In genomic region chr11:114669651-114670168, GRCm38 (mm10) we compare ENCODE assay signal across 8 mouse cellular contexts. TPM values are rescaled to one million over a fixed set of nuclear protein-coding genes. Genes with fewer than 3 reads are reported as not detected.
A peak's percentile ranks its signal among the peaks of the same experiment; 100 is the strongest.
DNase-seq lines count a peak whose midpoint lies in the region; ATAC-seq lines count a peak whose summit lies in the region.

No protein-coding gene starts in this region.

- H3K27me3 ChIP-seq in heart, embryonic 13.5 days (replicated peaks): peaks cover 22% of the 10 kb centered on the region
- no peaks in the 10 kb centered on the region; the same call in 1 of the 2 replicates for H3K27me3 ChIP-seq in embryonic facial prominence, embryonic 14.5 days (replicated peaks; ENCODE audit: control insufficient read depth, insufficient read depth, low read length)
- peaks cover 13% of the 10 kb centered on the region for H3K27me3 ChIP-seq in limb, embryonic 12.5 days
- peaks cover 3% of the 10 kb centered on the region; the same call in 1 of the 2 replicates for H3K27me3 ChIP-seq in neural tube, embryonic 13.5 days

- H3K4me3 ChIP-seq in heart, embryonic 13.5 days: peak overlapping the region; percentile 96
- H3K4me3 ChIP-seq in embryonic facial prominence, embryonic 14.5 days (ENCODE audit: low read depth, low read length): peak overlapping the region; percentile 89
- peak overlapping the region; percentile 87 for H3K4me3 ChIP-seq in limb, embryonic 12.5 days (replicated peaks)
- peak overlapping the region; percentile 78 for H3K4me3 ChIP-seq in neural tube, embryonic 13.5 days

- WGBS in heart, embryonic 13.5 days: 12% methylated on average over 12 of the region's 12 CpGs
- 8% methylated on average over 12 of the region's 12 CpGs for WGBS in embryonic facial prominence, embryonic 14.5 days
- whole genome bisulfite sequencing in limb, embryonic 12.5 days: 9% methylated on average over 12 of the region's 12 CpGs
- WGBS in neural tube, embryonic 13.5 days: 28% methylated on average over 12 of the region's 12 CpGs

- peaks cover 21% of the 10 kb centered on the region for H3K4me1 ChIP-seq in heart, embryonic 13.5 days
- H3K4me1 ChIP-seq in embryonic facial prominence, embryonic 14.5 days (ENCODE audit: control insufficient read depth, insufficient read depth, low read length): peaks cover 12% of the 10 kb centered on the region; the same call in 1 of the 2 replicates
- peaks cover 19% of the 10 kb centered on the region for H3K4me1 ChIP-seq in limb, embryonic 12.5 days (replicated peaks)
- peaks cover 55% of the 10 kb centered on the region for H3K4me1 ChIP-seq in neural tube, embryonic 13.5 days (replicated peaks)

- ATAC-seq in heart, embryonic 13.5 days (ENCODE audit: extremely low read depth, insufficient number of reproducible peaks, low FRiP score, low TSS enrichment): no peak
- no peak for ATAC-seq in embryonic facial prominence, embryonic 14.5 days (ENCODE audit: low read depth)
- no peak for ATAC-seq in limb, embryonic 12.5 days (ENCODE audit: insufficient number of reproducible peaks, insufficient read depth, low FRiP score, low TSS enrichment, low read depth)
- no peak for ATAC-seq in neural tube, embryonic 13.5 days (ENCODE audit: low read depth)

- DNase-seq in heart, adult 18-20 months: no peak
- DNase-seq in CD4-positive, CD25-positive, alpha-beta regulatory T cell, adult 2 months (ENCODE audit: low read depth, low spot score): peak; percentile 55
- no peak for DNase-seq in embryonic facial prominence, embryonic 14.5 days (ENCODE audit: low spot score)
- no peak for DNase-seq in urinary bladder, adult 18-20 months (ENCODE audit: low spot score in 2 of 2)
- DNase-seq in left cerebral cortex, adult 18-20 months (ENCODE audit: low spot score in 2 of 2): no peak

- peak overlapping the region; percentile 92 for H3K27ac ChIP-seq in heart, embryonic 13.5 days (replicated peaks)
- peak overlapping the region; percentile 92 for H3K27ac ChIP-seq in embryonic facial prominence, embryonic 14.5 days (replicated peaks; ENCODE audit: low read depth, low read length)
- H3K27ac ChIP-seq in limb, embryonic 12.5 days: no peak overlapping the region
- peak overlapping the region; percentile 94 for H3K27ac ChIP-seq in neural tube, embryonic 13.5 days (replicated peaks)

- no peaks in the 10 kb centered on the region for H3K9me3 ChIP-seq in heart, embryonic 13.5 days
- no peaks in the 10 kb centered on the region for H3K9me3 ChIP-seq in embryonic facial prominence, embryonic 14.5 days (ENCODE audit: control insufficient read depth, low read length)
- no peaks in the 10 kb centered on the region for H3K9me3 ChIP-seq in limb, embryonic 12.5 days
- H3K9me3 ChIP-seq in neural tube, embryonic 13.5 days: no peaks in the 10 kb centered on the region

- H3K36me3 ChIP-seq in heart, embryonic 13.5 days: peaks cover 42% of the 10 kb centered on the region
- peaks cover 47% of the 10 kb centered on the region for H3K36me3 ChIP-seq in embryonic facial prominence, embryonic 14.5 days (ENCODE audit: control insufficient read depth, insufficient read depth, low read length)
- H3K36me3 ChIP-seq in limb, embryonic 12.5 days: peaks cover 43% of the 10 kb centered on the region
- H3K36me3 ChIP-seq in neural tube, embryonic 13.5 days: peaks cover 45% of the 10 kb centered on the region

- peak overlapping the region; percentile 97 for H3K9ac ChIP-seq in heart, embryonic 13.5 days
- peak overlapping the region; percentile 89 for H3K9ac ChIP-seq in embryonic facial prominence, embryonic 14.5 days (ENCODE audit: low read depth, low read length)
- H3K9ac ChIP-seq in limb, embryonic 12.5 days (replicated peaks): peak overlapping the region; percentile 92
- peak overlapping the region; percentile 93 for H3K9ac ChIP-seq in neural tube, embryonic 13.5 days

- H3K4me2 ChIP-seq in heart, embryonic 13.5 days: peak overlapping the region; percentile 91
- peak overlapping the region; percentile 87 for H3K4me2 ChIP-seq in embryonic facial prominence, embryonic 14.5 days (ENCODE audit: low read depth, low read length)
- peak overlapping the region; percentile 92 for H3K4me2 ChIP-seq in limb, embryonic 12.5 days
- peak overlapping the region; percentile 77 for H3K4me2 ChIP-seq in neural tube, embryonic 13.5 days

RNA-seq across cellular contexts. Expression of gene Rpl38, which starts 1.4 kb away (rescaled TPM):
- 754 and 817 TPM in 2 replicates for polyA plus RNA-seq in heart, embryonic 13.5 days (2015; fragmentation: Nextera tagmentation; extraction: Ambion mirVana)
- 100 to 1,000 TPM; 681 to 698 TPM for total RNA-seq in heart, adult 18-20 months (2021)
- polyA plus RNA-seq in embryonic facial prominence, embryonic 14.5 days (2014; fragmentation: Nextera tagmentation; extraction: Ambion mirVana): 1,079 and 1,191 TPM in 2 replicates
- 966 and 981 TPM in 2 replicates for polyA plus RNA-seq in limb, embryonic 12.5 days (2016; fragmentation: Nextera tagmentation; extraction: Ambion mirVana)
- 821 and 850 TPM in 2 replicates for polyA plus RNA-seq in neural tube, embryonic 13.5 days (2015; fragmentation: Nextera tagmentation; extraction: Ambion mirVana)
- 1,000 to 10,000 TPM in 1 of 2 experiments, 100 to 1,000 TPM in 1; 952 to 1,003 TPM for total RNA-seq in left cerebral cortex, adult 18-20 months (2021)

RNA-seq across cellular contexts. Expression of gene Ttyh2, which starts 5.5 kb away (rescaled TPM):
- 7.5 and 7.7 TPM in 2 replicates for polyA plus RNA-seq in heart, embryonic 13.5 days (2015; fragmentation: Nextera tagmentation; extraction: Ambion mirVana)
- total RNA-seq in heart, adult 18-20 months (2021): 1 to 10 TPM; 3.5 to 4.1 TPM
- 37.7 and 41.1 TPM in 2 replicates for polyA plus RNA-seq in embryonic facial prominence, embryonic 14.5 days (2014; fragmentation: Nextera tagmentation; extraction: Ambion mirVana)
- 9.9 and 10.0 TPM in 2 replicates for polyA plus RNA-seq in limb, embryonic 12.5 days (2016; fragmentation: Nextera tagmentation; extraction: Ambion mirVana)
- 38.8 and 39.1 TPM in 2 replicates for polyA plus RNA-seq in neural tube, embryonic 13.5 days (2015; fragmentation: Nextera tagmentation; extraction: Ambion mirVana)
- 10 to 100 TPM; 17.8 to 21.5 TPM for total RNA-seq in left cerebral cortex, adult 18-20 months (2021)

RNA-seq across cellular contexts. Expression of gene Dnaic2, which starts 57.5 kb away (rescaled TPM):
- 0.13 and 0.36 TPM in 2 replicates for polyA plus RNA-seq in heart, embryonic 13.5 days (2015; fragmentation: Nextera tagmentation; extraction: Ambion mirVana)
- under 1 TPM in 1 of 2 experiments, not detected in 1; 0.46 TPM for total RNA-seq in heart, adult 18-20 months (2021)
- polyA plus RNA-seq in embryonic facial prominence, embryonic 14.5 days (2014; fragmentation: Nextera tagmentation; extraction: Ambion mirVana): 2.2 and 4.6 TPM in 2 replicates
- 0.50 and 0.67 TPM in 2 replicates for polyA plus RNA-seq in limb, embryonic 12.5 days (2016; fragmentation: Nextera tagmentation; extraction: Ambion mirVana)
- polyA plus RNA-seq in neural tube, embryonic 13.5 days (2015; fragmentation: Nextera tagmentation; extraction: Ambion mirVana): 2.9 TPM in 2 replicates
- 1 to 10 TPM; 1.2 to 1.4 TPM for total RNA-seq in left cerebral cortex, adult 18-20 months (2021)
